Mouse (Mus musculus) adipocyte (in vitro differentiated cells): ENCODE results near the gene Dner.

Experiments
- DNase-seq: peaks from one replicate; pipeline ENCODE4 v3.0.0-alpha.2; 2016; ENCODE audit warnings: low spot score

Dner gene

GRCm38 (mm10) chr1:84321327-84321726 is 374.7 kb downstream of the Dner start:
- DNase-seq = no peak
